Mouse (Mus musculus) right cerebral cortex, postnatal 36 days (tissue): Measurements from ENCODE around the gene Gm10354.
"Not testable (repeated sequence)": the region's sequence is repeated elsewhere in the genome, so short reads cannot be mapped to it uniquely, and the experiment has no call there.

Experiments
- DNase-seq, 2 experiments: peaks; one replicate each; pipeline ENCODE4 v3.0.0; 2022; ENCODE audit warnings: low spot score in 2 of 2, mixed read lengths in 1 of 2

Gene Gm10354

DNA sequence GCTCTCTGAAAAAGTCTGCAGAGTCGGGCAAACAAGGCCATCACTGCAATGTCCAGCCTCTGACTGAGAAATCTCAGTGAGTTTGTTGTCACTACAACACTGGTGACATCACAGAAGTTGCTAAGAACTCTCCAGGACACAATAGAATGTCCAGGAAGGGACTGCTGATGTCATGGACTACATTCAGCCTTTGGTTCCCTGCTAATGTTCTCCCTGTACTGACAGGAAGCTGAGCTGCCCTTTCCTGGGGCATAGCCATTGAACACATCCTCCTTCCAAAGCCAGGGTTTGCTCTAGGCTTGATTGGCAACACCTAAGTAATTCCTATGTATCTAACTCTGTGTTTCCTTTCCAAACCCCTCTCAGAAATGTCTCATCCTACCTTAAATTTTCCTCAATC is at the start of gene Gm10354:
Gene Gm10354, minus strand, starts transcription at position 101 of the 400 bp plus-strand sequence.
- DNase-seq = not testable (repeated sequence)

DNA sequence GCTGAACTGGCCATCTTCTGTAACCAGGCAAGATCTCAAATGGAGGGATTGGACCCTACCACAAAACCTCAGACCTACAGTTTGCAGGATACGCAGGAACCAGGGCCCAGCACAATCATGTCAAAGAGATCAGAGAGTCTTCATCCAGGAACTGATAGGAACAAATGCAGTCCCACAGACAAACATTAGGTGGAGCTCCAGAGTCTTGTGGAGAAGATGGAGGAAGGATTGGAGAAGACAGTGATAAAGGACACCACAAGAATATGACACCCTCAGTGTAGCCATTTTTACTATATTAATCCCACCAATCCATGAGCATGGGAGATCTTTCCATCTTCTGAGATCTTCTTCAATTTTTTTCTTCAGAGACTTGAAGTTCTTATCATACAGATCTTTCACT is 45.6 kb upstream of the Gm10354 start:
- DNase-seq = not testable (repeated sequence)

DNA sequence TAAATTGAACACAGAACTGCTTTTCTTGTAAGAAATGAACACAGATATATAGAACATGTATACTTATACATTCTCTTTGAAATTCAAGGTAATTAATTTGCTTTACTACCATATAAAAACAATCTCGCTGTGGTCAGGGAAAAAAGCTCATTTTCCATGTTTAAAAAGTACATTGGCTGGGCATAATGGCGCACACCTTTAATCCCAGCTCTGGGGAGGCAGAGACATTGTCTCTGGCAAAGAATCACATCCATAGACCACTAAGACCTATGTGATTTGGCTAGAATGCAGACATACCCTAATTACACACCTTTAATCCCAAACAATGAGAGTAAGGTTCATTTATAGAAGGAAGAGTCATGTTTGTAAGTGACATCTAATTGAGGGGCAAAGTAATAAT is 41.3 kb upstream of the Gm10354 start:
- not testable (repeated sequence) for DNase-seq

DNA sequence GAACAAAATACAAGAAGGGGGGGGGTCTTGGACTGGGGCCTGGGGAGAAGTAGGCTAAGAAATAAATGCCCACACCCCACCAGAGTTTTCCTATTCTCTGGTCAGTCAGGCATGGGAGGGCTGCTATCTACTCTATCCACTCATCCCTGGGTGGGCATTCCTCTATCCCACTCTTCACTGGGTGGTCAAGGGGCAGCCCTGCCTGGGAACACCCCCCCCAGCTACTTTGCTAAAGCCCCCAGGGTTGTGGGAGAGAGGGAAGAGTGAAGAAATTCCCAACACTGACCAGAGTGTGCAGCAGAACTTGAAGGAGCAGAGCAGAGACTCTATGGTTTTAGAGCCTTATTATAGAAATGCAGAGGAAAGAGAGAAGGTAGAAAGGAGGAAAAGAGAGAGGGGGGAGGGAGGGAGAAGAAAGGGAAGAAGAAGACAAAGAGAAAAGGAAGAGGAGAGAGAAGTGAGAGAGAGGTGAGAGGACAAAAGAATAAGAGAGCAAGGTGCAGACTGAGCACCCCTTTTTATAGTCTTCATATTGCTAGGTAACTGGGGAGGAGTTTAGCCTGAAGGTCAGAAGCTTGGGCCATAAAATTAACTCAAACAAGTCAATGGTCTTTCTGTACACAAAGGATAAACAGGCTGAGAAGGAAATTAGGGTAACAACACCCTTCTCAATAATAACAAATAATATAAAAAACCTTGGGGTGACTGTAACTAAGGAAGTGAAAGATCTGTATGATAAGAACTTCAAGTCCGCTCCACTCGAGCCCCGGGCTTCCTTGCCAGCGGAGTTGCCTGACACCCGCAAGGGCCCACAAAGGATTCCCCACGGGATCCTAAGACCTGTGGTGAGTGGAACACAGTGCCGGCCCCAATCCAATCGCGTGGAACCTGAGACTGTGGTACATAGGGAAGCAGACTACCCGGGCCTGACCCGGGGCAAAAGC is 32.2 kb upstream of the Gm10354 start:
- DNase-seq = not testable (repeated sequence)

DNA sequence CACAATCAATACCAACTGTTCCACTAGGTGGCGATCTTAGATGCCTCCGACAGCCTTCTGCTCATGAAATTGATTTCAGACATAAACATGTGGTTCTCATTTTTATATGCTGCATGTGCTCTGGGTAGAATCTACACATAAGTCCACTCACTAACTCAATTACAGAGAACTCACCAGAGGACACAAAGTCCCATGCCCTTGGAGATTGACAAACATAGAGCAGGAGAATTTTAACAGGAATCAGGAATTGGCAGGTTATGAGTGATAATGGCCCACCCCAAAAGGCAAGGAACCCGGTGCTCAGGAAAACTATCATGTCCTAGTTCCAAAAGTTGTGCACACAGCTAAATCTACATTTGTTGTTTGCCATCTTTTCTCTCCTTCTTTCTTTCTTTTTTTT is 28.2 kb upstream of the Gm10354 start:
- DNase-seq = not testable (repeated sequence)

DNA sequence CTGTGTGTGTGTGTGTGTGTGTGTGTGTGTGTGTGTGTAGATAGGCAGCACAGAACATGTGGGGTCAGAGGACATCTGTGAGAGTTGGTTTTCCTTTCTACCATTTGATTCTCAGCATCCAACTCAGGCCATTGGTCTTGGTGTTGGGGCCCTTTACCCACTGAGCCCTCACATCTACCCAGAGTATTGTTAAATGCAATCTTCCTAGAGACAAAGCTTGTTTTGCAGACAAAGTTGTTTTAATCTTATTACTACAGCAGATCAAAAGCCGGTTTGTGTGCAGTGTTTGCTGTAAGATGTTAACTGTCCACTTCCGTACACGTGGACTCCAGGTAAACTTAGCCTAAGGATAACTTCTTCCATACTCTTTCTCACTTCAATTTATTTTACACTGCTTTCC is 27.6 kb upstream of the Gm10354 start:
- not testable (repeated sequence) for DNase-seq

DNA sequence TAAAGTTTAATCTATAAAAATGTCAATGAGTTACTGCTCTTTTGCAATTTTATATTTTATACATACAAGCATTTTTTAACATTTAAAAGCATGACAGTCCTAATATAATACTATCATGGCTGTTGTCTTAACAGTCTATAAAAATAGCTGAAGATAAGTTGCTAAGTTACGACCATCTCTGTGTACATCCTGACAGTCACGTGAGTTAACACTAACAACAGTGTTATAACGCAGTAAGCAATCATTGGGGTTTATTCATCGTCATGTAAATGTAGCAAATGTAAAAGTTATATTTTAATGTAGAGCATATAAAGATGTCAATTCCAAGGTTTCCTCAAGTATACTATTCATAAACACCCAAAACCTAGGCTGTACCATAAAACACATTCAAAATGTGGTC is 26.8 kb upstream of the Gm10354 start:
- not testable (repeated sequence) for DNase-seq

DNA sequence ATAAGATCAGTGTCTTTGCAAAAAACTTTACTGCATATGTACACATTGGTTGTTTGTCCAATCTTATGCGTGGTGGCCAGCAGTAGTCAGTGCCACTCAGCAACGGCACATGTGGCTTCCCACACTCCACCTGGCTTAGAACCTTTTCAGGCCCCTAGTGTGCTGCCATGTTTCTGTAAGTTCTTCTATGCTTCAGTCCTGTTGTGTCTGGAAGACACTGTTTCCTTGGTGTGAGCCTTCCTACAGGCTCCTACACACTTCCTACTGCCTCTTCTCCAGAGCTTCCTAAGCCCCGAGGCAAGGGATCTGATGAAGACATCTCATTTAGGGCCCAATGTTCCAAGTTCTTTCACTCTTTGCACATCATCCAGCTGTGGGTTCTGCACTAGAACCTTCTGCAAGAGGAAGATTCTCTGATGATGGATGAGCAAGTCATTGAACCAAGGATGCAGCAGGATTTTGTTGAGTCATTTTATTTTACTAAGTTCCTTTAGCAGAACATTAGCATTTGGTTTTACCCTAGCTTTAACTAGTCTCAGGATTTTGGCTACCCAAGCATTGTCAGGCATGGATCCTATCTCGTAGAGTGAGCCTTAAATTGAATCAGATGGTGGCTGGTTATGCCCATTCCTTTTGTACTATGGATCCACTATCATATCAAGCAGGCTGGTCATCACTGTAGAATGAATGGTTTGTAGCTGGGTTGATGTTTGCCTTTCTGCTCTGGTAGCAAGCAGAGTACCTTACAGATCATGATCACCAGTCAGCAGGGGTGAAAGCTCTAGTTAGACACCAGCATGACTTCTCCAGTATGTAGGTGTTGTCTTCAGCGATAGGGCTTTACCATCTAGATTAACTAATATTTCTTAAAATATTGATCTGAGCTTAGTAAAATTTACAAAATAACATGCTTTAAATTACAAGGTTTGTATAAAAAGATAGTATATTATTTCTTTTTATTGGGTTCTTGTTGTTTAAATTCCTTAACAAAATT is 26.1 kb upstream of the Gm10354 start:
- DNase-seq = not testable (repeated sequence)

DNA sequence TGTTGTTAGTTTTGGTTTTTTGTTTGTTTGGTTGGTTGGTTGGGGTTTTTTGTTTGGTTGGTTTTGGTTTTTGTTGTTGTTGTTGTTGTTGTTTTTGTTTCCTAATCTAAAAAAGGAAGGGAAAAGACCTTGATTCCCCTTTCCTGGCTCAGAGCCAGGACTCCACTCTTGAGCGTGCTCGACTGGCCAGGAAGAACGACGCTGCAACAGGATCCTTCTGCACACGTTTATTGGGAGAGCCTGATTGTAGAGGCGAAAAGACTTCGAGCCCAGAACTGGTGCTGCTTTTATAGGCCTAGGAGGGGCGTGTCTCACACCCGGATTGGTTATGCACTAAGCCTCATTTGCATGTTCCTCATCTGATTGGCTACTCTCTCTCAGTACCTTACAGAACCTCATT is 19.3 kb upstream of the Gm10354 start:
- DNase-seq = not testable (repeated sequence)

DNA sequence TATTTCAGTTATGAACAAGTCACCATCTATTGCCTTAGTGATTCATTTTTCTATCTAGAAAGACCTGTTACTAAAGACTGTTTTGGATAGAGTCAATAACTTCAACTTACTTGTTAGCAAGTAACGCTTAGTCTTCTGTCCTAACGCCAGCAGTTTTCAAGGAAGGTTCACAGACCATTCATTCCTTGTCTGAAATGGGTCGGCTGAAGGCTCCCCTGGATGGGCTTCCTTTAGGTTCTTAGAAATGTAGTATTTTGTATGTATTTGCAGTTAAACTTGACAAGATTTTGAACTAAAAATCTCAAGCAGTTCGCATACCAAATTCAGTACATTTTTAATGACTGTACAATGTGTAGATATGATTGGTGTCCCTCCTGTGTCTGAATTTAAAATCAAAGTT is 18.8 kb upstream of the Gm10354 start:
- not testable (repeated sequence) for DNase-seq

DNA sequence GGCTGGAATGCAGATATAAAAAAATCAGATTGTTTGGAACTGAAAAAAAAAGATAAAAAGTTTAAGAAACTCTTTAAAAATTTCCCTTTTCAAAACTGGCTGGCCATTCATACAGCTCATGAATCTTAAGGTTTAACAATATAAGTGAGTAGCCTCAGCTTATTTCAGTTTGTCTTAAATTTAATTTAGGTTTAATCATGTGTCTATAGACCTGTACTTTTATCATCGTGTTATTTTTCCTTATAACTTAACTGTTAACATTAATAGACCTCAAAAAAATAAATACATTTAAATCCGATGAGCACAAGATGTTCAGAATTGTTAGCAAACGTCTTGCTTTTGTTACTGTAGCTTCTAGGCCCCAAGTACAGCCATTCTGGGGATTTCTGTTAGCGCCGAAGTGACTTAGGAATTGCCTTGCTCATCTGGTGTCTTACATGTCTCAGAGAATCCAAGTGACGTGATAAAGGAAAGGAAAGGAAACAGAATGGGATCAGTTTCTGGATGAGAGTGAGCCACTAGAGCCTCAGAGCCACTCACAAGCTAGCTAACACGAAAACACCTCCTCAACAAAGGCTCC is 18.0 kb upstream of the Gm10354 start:
- DNase-seq = not testable (repeated sequence)

DNA sequence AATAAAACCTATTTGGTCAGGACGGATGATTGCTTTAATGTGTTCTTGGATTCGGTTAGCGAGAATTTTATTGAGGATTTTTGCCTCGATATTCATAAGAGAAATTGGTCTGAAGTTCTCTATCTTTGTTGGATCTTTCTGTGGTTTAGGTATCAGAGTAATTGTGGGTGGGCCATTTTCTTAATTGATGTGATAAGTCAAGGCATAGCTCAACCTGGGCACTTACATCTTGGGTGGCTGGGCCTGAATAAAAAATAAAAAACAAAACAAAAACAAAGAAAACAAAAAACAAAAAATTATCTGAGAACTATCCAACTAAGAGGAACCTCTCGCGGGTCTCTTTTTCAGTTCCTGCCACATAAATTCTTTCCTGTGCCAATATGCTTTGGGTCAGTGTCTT is 15.4 kb upstream of the Gm10354 start:
- not testable (repeated sequence) for DNase-seq

DNA sequence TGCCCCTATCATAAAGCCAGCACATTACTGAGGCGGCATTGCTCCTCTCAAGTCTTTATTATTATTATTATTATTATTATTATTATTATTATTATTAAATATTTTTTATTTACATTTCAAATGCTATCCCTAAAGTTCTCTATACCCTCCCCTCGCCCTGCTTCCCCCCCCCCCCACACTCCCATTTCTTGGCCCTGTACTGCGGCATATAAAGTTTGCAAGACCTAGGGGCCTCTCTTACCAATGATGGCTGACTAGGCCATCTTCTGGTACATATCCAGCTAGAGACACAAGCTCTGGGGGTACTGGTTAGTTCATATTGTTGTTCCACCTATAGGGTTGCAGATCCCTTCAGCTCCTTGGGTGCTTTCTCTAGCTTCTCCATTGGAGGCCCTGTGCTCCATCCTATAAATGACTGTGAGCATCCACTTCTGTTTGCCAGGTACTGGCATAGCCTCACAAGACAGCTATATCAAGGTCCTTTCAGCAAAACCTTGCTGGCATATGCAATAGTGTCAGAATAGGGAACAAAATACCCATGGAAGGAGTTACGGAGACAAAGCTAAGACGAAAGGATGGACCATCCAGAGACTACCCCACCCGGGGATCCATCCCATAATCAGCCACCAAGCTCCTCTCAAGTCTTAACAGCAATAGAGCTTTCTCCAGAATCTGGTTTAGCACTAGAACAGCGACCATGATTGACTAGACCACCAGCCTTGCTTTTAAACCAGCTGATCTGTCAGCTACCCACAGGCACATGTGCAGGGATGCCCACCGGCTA is 11.8 kb upstream of the Gm10354 start:
- DNase-seq = not testable (repeated sequence)

DNA sequence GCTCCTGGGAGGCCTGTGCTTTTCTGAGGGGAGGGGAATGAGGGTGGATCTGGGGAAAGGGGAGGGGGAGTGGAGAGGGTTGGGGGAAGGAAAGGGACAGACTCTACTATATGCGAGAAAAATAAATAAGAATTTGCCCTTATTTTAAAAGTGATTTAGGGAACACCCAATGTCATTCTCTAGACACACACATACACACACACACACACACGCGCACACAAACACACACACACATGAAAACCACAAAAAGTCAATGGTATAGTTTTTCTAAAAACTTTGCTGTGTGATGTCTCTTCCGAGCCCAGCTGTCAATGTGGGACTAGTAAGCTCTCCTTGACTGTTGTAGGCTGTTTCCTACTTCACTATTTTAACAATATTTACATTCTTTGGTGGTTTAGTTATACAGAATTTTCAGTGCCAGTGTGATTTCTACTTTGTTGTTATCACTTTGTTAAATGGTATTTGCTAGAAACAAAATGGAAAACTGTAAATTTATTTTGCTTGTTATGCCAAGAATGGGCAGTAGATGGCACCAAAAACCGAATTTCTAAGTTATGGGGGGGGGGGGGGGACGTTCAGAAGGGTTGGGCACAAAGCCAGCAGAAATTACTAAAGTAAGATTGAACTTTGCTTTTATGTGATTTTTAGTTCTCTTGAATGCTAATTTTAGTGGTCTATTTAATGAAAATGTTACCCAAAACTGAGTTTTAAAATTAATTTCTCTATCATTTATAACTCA is 8.1 kb upstream of the Gm10354 start:
- DNase-seq = not testable (repeated sequence)

DNA sequence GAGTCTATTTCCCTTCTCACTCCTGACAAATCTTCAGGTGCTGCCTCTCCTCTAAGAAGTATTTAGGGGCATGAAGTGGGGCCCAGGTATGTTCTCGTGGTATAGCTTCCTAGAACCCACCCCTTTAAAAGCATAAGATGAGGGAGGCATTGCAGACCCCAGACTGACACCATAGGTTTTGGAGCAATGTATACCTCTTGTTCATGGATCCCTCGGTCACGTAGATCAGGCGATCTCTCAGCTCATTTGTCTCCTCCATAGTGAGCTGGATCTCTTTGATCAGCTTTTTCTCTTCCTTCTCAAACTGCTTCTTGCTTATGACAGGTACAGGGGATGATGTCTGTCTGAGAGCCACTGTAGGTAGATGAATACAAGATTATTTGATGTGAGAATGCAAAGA is 1.4 kb downstream of the Gm10354 start:
- DNase-seq = not testable (repeated sequence)

DNA sequence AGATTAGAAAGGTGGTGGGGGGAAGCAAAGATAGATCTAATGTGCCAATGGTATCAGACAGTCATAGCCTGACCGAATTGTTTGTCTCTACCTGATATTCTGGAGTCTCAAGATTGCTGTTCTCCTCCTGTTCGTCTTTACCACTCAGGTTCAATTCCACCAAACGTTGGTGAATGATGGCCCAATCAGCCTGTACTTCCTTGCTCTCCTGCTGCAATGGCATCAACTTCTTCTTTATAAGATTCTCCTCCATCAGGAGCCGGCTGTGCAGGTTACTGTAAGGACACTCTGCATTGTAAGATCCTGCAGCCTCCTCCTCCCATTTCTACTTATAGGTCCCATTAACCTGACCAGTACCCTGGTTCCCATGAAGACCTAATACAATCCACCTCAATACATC is 3.4 kb downstream of the Gm10354 start:
- not testable (repeated sequence) for DNase-seq

DNA sequence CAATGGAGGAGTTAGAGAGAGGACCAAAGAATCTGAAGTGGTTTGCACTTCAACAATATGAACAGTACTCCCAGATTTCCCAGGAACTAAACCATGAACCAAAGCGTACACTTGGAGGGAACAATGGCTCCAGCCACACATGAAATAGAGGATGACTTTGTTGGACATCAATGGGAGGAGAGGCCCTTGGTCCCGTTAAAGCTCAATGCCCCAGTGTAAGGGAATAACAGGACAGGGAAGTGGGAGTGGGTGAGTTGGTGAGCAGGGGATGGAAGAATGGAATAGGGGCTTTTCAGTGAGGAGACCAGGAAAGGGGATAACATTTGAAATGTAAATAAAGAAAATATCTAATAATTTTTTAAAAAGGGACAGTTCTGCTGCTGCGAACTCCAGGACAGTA is 5.9 kb downstream of the Gm10354 start:
- not testable (repeated sequence) for DNase-seq

DNA sequence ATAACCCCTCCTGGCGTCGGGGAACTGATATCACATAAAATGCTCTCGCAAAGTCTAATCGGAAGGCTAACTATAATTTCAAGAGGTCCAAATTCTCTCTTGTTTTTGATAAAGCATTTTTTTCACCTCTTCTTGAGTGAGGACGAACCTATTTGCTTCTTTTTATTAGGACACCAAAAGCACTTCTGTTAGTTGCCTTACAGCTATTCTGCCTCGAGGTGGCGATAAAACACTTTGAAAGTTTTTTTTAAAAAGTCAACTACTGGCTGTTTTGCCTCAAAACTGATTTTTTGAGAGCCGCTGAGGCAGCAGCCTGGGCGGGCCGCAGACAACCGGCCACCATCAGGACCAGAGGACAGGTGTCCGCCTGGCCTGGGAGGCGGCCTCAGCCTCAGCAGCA is 14.9 kb downstream of the Gm10354 start:
- DNase-seq = not testable (repeated sequence)

DNA sequence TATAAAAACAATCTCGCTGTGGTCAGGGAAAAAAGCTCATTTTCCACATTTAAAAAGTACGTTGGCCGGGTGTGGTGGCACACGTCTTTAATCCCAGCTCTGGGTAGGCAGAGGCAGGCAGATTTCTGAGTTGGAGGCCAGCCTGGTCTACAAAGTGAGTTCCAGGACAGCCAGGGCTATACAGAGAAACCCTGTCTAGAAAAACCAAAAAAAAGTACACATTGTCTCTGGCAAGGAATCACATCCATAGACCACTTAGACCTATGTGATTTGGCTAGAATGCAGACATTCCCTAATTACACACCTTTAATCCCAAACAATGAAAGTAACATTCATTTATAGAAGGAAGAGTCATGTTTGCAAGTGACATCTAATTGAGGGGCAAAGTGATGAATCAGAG is 17.2 kb downstream of the Gm10354 start:
- DNase-seq = not testable (repeated sequence)
